Mouse (Mus musculus) bone marrow macrophage, adult 2 months (primary cell): ENCODE results near the gene 1700001C19Rik.

Experiments
- CTCF ChIP-seq: IDR thresholded peaks from 2 replicates; pipeline ENCODE4 v1.5.1; 2012; ENCODE audit warnings: low read depth, mild to moderate bottlenecking, low read length, moderate library complexity
- POLR2A ChIP-seq: IDR thresholded peaks from 2 replicates; pipeline ENCODE4 v1.6.1; 2012; ENCODE audit warnings: mild to moderate bottlenecking, low read depth, low read length, borderline replicate concordance

DNA sequence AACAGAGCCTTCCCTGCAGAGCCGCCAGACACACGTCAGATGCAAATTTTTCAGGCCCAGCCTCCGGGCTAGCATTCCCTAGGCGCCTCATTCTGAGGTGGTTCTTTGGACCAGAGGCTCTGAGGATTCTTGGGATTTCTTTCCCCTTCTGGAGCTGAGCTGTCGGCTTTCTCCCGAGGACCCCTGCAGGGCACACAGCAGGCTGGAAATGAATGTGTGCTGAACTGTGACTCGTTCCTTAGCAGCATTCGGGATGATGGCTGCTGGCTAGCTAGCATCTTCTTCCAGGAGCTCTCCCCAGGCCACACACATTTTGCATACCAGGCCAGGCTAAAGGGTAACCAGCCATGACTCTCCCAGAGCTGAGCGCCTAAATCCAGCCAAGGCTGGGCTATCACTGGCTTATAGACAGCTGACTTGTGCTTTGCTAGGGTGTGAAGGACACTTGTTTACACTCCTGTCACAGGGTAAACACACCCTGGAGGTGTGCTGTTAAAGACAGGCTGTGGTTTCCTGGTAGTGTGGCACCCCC lies 3.2 kb upstream of the 1700001C19Rik start:
- TF ChIP-seq POLR2A (no peak), CTCF (no peak)
